Mouse (Mus musculus): Measurements from ENCODE around the gene Rpap2.
A peak's percentile ranks its signal among the peaks of the same experiment; 100 is the strongest.

Rpap2 gene

GRCm38 (mm10) chr5:107687161-107687560 lies 90.0 kb downstream of the Rpap2 start:
- no peak for DNase-seq (ENCODE audit: low spot score in 2 of 2)

DNA sequence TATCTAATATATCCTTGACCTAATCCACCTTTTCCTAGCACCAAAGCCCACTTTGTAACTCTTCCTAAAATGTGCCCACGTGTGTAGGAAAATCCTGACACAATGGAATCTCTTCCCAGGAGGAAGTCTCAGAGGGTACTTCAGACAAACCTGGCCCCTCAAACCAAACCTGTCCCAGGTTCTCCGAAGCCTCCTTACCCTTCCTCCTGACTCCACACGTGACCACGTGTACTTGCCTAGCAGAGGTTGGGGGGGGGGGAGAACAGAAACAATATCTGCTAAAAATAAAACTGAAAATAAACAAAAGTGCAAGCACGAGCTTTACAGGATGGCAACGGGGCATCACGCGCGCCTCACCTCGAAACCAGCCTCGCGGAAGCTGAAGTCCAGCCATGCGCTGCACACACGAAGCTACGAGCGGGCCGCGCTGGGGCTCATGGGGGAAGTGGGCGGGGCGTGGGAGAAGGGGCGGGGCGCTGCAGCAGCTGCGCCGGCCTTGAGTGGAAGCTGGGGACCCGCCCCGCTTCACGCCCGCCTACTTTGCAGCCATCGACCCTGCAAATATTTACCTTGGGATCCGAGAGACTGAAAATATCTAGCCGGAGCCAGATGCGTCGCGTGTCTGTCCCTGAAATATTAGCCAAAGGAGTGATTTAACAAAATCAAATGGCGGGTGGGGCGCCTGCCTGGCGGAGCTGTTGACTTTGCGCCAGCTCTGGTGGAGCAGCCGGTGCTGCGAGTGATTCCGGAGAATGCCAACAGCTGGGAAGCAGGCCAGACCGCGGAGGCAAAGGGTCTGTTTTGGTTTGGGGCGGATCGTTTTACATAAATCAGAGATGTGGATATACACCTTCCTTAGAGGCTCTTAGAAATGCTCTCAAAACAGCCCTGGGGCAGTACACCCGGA lies 90.7 kb downstream of the Rpap2 start:
- peak; percentile 31 to 51 for DNase-seq (ENCODE audit: low spot score in 2 of 2)

GRCm38 (mm10) chr5:107688499-107688866 lies 91.3 kb downstream of the Rpap2 start:
- peak in 1 of 2 experiments; percentile 2 for DNase-seq (ENCODE audit: low spot score in 2 of 2)

DNA sequence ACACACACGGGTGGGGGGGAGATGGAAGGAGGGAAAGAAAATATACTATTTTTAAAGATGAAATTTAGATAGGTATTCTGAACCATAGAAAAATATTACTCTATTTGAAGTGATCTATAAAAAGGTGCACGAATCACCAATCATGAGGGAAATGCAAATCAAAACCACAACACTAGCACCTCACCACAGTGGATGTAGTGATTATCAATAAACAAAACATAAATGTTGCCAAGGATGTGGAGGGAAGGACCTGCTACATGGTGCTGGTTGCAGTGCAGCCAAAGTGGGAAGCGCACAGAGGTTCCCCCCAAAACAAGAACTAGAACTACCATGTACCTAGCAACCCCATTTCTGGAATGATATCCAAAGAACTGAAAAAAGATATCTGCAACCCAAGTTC lies 97.8 kb downstream of the Rpap2 start:
- DNase-seq (ENCODE audit: low spot score in 2 of 2), result no peak

DNA sequence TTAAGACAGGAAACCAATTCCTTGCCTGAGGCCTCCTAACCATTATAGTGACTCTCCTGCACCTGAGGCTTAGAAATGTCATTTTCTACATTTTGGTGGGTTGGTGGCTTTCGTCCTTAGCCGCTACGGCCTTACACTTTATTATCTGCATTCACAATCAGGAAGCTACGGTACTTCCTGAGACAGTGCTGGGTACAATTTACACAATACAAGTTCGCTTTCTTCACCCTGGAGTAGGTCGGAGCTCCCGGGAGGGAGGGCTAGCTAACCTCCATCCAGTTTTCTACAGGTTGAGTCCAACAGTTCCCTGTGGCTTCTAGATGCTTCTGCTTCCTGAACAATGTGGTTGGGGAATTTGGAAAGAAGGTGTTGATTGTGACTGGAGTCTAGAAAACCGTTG lies 101.7 kb downstream of the Rpap2 start:
- no peak for DNase-seq (ENCODE audit: low spot score in 2 of 2)

- no peak for DNase-seq (ENCODE audit: low spot score in 2 of 2)
These were observed 103.7 kb downstream of the Rpap2 start for GRCm38 (mm10) chr5:107700873-107701272.

- DNase-seq (ENCODE audit: low spot score in 2 of 2), result no peak
These were observed 104.5 kb downstream of the Rpap2 start for GRCm38 (mm10) chr5:107701658-107702057.

DNA sequence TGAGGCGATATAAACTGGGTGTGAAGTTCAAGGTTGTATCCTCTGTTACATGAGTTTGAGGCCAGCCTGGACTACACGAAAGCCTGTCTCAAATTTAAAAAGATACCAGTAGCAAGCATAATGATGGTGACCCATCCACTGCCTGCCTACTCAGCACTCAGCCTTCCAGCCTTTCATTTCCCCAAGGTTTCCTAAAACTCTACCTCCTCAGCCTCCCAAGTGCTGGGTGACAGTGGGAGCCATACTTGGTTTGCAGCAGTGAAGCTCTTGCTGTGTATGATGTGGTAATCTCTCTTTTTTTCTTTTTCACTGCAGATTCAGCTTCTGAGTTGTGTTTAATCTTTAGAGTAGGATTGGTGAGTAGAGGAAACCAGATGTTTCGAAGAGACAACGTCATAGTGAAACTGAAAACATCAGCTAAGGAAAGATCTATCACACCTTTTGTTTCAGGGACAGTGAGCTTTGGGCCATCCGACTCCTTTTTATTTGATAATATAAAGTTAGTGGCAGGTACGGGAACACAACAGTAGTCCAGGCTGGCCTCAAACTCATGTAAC lies 106.1 kb downstream of the Rpap2 start:
- DNase-seq (ENCODE audit: low spot score in 2 of 2), result no peak

GRCm38 (mm10) chr5:107705756-107706155 lies 108.6 kb downstream of the Rpap2 start:
- no peak for DNase-seq (ENCODE audit: low spot score in 2 of 2)

DNA sequence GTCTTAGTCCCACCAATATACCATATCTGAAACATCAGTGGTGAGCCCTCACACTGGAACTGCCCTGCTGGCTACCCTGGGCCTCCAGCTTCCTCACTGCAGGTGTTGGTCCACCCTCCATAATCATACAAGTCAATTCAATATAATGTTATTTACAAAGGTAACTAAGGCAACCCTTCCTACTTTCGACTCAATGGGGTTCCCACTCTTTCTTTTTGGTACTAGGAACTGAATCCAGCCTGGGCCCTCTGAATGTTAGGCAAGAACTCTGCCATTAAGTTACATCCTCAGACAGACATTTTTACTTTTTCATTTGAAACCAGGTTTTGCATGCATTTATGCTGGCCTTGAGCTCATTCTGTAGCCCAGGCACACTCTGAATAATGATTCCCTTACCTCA lies 109.1 kb downstream of the Rpap2 start:
- DNase-seq (ENCODE audit: low spot score in 2 of 2), result no peak

- DNase-seq (ENCODE audit: low spot score in 2 of 2), result no peak
These were observed 111.1 kb downstream of the Rpap2 start for GRCm38 (mm10) chr5:107708124-107708797.

Measured in urinary bladder, postnatal 36 days (tissue).